ENCODE assay signal across 8 mouse cellular contexts in the genomic region with DNA sequence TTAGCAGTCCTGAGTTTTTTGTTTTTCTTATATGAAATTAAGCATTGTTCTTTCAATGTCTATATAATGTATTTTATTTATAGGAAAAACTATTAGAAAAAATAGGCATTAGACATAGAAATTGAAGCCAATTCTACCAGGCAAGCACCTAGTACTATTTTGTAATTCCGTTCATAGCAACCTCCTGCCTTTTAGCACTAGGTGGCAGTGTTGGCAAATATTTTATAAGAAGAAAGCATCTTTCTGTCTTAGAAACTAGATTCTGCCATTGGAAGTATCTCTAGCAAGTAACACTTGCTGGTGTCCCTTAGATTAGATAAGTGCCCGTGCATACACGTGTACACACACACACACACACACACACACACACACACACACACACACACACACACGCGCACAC. TPM values are rescaled to one million over a fixed set of nuclear protein-coding genes. Genes with fewer than 3 reads are reported as not detected.
DNase-seq lines count a peak whose midpoint lies in the region.

No protein-coding gene starts in this region.

- peak; percentile 14 for DNase-seq in adrenal gland, postnatal 14 days
- DNase-seq in adrenal gland, adult 8-10 months, result no peak
- DNase-seq in kidney, postnatal 14 days, result peak; percentile 14
- DNase-seq in kidney, adult 8-10 months, result no peak
- DNase-seq in R1 (ENCODE audit: low read depth, low spot score), result peak; percentile 45
- DNase-seq in lung, postnatal 25 days (ENCODE audit: low spot score), result peak; percentile 16
- DNase-seq in ovary, postnatal 36 days (ENCODE audit: low spot score), result no peak
- DNase-seq in testis, postnatal 10 days (ENCODE audit: low spot score), result no peak

RNA-seq across cellular contexts. Expression of a gene that starts 10.1 kb away (rescaled TPM):
- 3.8 and 5.1 TPM in 2 replicates for total RNA-seq in adrenal gland, postnatal 14 days (2021)
- 1 to 10 TPM in 1 of 4 experiments, under 1 TPM in 3; 0.58 to 1.4 (median 0.72) TPM for total RNA-seq in adrenal gland, adult 8-10 months (2022)

RNA-seq across cellular contexts. Expression of a gene that starts 59.8 kb away (rescaled TPM):
- total RNA-seq in adrenal gland, postnatal 14 days (2021), result 4.3 and 20.3 TPM in 2 replicates
- 1 to 10 TPM; 2.8 to 6.6 (median 4.8) TPM for total RNA-seq in adrenal gland, adult 8-10 months (2022)

Comparison
In these comparisons a context has a peak if more than half of its experiments do, and no peak if none do; other contexts are left out.
1. DNase-seq: peak in adrenal gland, postnatal 14 days (single experiment), kidney, postnatal 14 days (single experiment), R1 (single experiment) and lung, postnatal 25 days (single experiment); none in adrenal gland, adult 8-10 months (single experiment), kidney, adult 8-10 months (0 of 2), ovary, postnatal 36 days (single experiment) and testis, postnatal 10 days (single experiment).